Mouse (Mus musculus): Measurements from ENCODE around the gene Gm49358.

Gene Gm49358

DNA sequence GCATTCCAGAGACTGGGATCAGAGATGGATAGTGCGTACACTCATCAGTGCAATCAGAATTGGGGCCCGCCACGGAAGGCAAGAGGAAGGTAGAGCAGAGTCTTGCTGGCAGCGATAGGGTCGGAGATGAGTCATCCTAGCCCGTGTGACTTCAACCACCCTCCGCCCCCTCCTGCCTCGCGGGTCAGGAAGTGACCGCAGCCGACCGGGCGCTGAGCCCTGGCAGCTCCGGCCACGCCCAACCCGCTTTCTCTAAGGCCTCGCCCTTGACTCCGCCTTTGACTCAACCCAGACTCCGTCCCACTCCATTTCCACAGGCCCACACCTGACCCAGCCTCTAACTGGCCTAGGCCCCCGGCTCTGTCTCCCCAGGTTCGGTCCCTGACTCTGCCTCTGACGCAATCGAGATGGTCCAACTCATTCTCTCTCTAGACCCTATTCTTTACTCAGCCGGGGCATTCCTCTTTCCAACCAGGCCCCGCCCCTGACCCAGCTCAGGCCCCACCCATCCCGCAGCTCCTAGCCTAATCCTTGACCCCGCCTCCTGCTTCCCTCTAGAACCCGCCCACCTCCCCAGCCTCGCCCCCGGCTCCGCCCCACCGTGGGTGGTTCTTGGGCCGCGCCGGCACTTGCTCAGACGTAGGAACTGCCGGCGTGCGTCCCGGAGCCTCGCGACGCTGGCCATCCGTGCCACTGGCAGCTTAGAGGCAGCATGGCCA is 14.8 kb downstream of the Gm49358 start, which contains the start of gene Nt5dc3:
TSS of gene Nt5dc3 (plus strand) at position 608 of the 719 bp plus-strand sequence.
- peak; percentile 97 to 98 for DNase-seq

DNA sequence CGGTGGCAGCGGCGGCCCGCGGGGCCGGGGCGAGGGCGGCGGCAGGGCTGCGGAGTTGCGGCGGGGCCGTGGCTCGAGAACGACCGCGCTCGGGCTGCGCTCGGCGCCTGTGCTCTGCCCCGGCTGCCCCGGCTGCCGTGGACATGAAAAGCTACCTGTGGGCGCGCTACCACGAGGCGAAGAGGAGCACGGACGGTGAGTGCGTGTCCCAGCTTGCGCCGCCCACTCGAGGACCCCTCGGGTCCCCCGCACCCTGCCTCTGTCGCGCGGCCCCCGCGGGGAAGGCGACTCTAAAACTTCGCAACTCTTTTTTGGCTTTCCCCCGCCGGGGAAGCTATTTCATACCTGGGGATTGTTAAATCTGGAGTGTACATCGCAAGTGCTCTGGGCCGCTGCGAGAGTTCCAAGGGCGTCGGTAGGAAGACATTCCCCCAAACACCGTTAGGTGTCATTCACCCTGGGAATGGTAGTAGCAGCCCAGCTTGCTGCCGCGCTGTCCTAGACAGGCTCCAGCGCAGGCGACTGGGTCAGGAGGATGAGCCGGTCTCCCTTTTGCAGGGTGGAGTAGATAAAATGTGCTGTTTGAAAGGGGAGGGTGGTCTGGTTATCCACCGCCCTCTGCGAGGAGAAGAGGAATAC is 15.5 kb downstream of the Gm49358 start:
- DNase-seq, result peak; percentile 59 to 60

DNA sequence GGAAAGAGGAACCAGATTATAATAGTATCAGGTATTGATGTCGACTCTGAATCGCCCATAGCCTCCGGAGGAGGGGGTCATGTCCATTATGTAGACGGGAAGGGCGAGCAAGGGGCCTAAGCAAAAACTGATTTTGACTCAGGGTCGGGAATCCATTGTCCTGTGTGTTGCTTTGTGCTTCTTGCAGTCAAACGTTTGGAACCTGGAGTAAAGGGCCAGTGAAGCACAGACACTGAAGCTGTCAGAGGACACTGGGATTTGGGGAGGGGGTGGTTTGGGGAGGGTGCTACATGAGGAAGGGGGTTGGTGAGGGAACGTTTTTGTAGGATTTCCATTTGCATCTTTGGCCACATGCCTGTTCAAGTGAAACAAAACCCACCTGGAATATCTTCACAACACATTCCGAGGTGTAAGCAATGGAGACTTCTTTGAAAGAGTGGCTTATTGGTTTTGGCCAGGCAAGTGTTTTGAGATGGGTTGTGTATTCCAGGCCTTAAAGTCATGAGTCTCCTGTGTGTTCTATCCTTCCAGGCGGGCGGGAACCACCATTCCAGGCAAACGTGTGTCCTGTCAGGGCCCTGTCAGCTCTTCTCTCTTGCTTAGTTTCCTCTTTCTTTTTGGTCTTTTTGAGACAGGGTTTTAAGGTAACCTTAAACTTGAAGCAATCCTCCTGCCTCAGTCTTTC is 16.2 kb downstream of the Gm49358 start:
- no peak for DNase-seq

DNA sequence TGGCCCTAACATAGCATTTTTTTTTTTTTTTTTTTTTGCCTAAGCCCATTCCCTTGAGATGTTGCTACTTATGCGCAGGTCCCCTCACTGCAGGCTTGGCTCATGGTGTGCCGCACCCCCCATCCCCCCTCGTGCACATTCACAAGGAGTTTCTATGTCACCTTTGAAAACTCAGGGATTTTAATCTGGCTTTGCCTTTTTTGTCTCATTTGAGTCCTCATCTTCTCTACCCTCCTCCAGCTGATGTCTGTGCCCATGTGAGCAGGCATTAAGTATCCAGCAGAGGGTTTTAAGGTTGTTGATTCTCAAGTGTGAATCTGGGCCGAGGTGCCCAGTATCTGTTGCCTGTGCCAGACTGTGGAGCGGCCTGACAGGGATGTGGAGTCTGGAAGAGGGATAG is 17.9 kb downstream of the Gm49358 start:
- no peak for DNase-seq

DNA sequence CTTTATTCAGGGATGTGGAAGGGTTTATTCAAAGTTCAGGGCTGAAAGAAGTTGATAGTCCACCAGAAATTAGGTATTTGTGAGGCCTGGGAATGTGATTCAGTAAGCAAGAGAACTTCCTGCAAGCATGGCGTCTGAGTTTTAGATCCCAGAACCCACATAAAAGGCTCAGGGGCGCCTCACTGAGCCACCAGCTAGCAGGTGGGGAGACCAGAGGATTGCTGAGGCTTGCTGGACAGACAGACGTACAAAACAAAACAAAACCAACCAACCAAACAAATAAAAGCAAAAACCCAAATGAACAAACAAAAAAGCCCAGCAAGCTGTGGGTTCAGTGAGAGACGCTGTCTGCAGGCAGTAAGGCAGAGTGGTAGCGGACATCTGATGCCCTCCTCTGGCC is 18.9 kb downstream of the Gm49358 start:
- no peak for DNase-seq

DNA sequence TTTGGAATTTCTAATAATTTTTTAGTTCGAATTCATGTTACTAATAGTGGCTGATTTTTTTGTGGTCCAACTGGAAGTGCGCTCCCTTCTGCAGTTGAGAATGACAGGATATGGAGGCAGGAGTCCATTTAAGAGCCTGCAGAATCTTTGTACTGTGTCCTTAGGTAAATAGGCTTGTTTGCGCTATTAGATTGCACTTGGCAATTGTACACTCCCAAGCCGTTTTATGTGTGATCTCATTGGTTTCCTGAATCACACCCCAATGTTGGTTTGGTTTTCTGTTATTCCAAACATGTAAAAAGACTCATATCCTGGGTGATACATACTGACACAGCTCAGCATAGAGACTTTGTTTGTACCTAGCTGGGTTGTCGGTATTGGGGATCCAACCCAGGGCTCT is 19.8 kb downstream of the Gm49358 start:
- no peak for DNase-seq

DNA sequence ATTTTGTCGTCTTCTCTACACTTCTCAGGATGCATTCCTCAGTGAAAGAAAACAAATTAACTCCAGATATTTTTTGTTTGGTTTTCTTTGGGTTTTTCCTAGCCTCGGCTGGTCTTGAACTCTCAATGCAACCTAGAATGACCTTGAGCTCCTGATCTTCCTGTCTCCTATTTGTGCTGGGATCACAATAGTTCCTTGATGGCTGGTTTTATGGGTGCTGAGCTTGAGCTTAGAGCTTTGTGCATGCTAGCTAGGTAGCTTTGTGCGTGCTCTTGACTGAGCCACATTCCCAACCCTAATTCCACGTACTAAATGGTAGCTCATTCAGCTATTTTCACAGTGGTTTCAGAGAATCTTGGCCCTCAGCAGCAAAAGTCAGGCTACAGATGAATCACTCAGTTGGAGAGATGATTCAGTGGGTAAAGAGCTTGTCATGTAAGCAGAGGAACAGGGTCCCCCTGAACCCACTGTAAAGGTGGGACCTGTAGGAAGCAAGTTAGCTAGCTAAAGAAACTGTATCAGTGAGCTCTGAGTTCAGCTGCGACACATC is 20.4 kb downstream of the Gm49358 start:
- no peak for DNase-seq

DNA sequence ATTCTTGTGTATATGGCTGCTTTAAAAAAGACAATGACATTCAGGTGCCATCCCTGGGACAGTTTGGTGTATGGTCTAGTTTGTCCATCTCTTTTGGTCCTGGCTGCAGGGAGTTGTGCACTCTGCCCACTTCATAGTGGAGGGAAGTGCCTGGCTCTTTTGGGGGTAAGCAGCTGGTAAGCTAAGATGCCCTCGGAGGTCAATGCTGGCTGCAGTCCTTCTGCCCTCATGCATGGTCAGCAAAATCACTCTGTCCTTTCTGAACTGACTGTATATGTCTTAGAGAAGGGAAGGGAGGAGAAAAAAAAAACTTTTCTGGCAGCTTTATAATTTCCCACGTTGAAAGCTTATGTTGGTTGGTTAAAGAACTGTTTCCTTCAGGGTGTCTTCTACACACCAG is 21.6 kb downstream of the Gm49358 start:
- DNase-seq, result no peak

DNA sequence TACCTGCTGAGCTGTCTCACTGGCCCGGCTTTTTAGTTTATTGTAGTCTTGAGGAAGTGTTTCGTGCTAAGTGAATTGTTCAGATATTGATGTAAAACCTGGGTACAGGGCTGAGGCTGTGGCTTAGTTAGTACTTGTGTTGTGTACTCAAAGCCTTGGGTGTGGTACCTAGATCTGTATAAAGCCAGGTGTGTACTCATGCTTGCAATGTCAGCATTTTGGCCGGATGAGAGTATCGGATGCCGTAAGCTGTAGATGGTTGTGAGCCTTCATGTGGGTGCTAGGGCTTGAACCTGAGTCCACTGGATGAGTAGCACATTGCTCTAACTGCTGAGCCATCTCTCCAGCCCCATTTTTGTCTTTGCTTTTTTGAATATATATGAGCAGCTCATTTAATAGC is 22.3 kb downstream of the Gm49358 start:
- no peak for DNase-seq

DNA sequence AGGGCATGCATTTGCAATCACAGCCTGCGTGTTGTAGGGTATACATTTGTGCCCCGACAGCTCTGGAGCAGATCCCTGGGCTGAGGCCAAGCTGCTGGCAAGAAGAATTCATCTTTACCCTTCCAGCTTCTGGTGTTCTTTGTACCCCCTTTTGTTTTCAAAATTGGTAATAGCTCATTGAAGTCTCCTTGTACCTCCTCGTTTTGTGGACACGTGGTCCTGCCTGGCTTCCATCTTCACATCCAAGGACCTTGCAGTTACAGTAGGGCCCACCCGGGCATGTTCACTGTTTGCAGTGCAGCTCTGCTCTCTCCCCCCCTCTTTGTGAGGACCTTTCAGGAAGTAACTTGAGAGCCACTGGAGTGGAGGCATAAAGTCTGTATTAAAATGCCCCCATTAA is 24.4 kb downstream of the Gm49358 start:
- DNase-seq, result no peak

DNA sequence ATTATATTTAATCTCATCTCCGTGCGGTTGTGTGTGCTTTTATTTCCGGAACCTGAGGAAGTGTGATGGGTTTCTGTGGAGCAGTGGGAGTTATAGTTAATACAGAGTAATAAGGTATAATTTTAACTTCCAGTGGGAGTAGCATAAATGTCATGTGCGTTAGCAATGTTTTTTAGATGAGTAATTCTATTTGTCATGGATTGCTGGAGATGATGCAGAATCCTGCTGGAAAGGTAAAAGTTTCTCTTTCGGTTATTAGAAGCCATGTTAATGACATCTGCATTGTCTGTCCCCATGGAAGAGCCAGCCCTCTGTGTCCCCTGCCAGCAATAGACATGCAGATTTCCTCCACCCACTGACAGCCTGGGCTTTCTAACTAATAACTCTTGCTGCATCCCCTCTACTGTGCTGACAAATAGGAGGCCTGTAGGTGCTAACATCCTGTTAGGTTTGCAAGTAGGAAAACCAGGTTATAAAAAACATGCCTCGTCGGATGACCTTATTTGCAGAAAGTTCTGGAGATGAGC is 25.4 kb downstream of the Gm49358 start:
- DNase-seq, result no peak

DNA sequence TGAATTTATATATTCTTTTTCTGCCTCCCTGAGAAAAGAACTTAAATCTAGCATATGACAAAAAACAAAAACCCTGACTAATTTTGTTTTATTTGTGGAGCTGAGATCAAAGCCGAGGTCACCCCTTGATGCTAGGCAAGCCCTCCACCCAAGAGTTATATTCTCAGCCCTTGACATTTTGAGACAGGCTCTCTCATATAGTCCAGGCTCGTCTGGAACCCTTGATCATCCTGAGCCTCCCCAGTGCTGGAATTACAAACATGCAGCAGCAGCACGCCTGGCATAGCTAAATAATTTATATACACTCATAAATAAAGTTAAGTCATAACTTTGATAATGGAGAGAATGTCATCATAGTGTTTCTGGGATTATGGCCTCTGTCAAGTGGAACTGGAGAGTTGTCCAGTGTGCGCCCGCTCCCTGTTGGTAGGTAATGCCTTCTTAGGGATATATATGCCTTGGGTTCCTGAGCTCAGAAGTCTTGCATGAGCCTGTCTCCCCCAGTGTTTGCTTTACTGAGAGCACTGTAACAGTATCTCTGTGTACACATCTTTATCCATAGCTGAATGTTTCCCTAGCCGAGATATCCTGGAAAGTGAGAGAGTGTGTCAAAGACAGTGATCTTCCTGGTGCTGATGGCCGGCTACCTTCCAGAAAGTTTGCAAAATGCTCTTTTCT is 27.9 kb downstream of the Gm49358 start:
- DNase-seq, result no peak

DNA sequence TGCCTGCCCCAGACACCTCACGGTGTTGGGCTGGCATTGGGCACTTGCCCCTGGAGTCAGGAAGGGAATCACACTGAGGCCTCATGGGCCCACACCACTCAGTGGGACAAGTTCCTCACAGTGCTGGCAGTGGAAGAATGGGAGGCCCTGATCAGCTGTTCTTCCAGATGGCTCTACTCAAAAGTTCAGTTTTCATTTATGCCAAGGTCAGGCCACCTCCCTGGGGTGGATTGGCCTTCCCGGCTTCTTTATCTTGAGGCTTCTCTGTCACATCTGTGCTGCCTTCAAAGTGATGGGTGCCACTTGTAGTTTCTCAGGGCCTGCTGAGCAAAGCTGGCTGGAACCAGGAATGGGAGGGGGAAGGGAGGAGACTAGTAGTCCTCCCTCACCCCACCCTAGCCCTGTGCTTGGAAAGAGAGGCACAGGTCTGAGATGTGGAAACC is 29.8 kb downstream of the Gm49358 start:
- no peak for DNase-seq

DNA sequence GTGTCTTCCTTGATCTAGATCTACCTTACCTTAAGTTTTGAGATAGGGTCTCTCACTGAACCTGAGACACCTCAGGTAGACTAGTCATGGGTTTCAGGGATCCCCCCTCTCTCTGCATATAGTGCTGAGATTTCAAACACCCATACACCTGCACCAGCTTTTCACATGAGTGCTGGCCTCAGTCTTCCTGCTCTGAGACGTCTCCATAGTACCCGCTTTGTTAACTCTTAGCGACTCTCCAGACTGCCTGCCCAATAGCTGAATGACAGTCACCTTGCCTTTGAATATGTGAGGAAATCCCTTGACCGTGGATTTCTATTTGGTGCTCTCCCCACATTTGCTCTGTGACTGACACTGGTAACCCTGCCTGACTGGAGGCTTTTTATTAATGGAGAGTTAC is 30.4 kb downstream of the Gm49358 start:
- no peak for DNase-seq

DNA sequence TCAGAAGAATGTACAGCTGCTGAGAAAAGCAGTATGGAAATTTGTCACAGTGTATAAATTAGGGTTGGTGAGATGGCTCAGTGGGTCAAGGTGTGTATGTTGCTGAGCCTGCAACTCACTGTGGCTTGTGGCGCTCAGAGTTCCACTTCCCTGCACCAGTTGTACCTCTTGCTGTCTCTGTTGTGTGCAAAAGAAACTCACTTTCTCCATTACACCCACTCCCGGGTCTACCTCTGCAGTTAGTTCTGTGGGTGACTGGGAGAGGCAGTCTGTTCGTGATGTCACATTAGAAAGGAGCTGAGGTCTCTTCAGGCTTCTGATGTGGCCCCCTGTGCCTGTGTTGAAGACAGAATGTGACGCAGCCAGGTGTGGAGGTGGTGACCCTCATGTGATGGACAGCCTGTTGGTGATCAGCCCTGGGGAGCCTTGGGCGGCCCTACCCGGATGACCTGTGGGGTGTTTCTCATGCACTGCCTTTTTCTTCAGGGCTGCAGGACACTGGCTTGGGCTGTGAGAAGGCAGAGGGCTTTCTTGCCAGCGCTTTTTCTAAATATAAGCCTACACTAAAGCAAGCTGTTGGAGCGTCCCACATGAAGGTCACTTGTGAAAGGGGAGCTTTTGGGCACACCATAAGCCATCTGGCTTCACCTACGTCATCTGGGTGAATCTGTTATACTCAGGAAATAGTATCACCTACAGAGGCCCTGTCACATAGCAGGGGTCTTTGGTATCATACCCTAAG is 31.2 kb downstream of the Gm49358 start:
- DNase-seq, result peak; percentile 32 to 34

DNA sequence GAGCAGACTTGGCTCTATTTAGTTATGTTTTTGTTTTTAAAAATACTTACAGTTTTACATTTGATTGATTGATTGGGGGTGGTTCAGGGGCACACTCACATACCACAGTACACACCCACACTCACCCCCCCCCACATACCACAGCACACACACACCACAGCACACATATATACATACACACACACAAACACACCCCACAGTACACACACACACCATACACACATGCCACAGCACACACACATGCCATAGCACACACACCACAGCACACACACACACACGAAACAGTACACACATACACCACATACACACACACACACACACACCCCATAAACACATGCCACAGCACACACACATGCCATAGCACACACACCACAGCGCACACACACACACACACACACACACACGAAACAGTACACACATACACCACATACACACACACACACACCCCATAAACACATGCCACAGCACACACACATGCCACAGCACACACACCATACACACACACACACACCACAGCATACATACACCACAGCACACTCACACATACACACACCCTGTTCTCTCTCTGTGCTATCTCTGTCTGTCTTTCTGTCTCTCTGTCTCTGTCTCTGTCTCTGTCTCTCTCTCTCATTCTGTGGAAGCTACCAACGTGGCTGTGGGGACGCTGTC is 32.4 kb downstream of the Gm49358 start:
- no peak for DNase-seq

DNA sequence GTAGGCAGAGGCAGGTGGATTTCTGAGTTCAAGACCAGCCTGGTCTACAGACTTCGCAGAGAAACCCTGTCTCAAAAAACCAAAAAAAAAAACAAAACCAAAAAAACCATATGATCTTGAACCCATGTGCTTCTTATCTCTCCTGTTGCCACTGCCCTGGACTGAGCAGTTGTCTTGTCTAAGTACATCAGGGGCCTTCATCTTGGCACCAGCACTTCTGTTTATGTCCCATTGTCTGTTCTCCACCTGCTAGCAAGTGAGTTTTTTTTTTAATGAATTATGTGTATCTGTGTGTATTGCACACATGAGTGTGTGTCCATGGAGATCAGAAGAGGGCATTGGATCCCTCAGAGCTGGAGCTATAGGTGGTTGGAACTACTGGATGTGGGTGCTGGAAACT is 43.6 kb downstream of the Gm49358 start:
- DNase-seq, result no peak

DNA sequence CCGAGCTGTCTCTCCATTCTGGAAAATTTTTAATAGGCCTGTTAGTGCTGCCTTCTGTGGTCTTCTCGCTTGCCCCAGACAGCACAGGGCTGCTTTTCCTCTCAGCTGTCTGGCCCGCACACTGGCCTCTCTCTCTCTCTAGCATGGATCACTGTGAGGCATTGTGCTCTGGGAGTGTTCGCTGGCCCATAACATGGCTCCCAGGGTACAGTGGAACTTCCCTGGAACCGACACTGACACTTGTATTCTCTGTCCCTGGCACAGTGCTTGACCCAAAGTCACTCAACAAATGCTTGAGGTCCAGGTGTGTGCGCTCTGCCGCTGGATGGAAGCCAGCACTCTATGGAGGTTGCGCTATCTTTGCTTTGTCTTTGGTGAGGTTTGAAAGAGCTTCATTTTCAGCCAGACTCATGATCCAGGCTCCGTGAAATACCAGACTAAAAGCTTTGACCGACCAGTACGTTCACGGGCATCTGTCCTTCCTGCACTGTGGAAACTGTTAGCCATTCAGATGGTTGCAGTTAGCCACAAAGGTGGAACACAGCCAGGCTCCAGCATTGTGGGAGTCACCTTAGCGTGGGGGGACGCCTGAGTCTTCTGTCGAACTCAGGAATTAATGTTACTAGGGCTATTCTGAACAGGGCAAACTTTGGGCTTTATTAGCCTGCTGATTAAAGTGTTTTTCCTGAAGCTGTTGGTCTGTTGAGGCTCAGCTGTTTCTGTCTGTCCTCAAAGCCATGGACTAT is 44.4 kb downstream of the Gm49358 start:
- no peak for DNase-seq

DNA sequence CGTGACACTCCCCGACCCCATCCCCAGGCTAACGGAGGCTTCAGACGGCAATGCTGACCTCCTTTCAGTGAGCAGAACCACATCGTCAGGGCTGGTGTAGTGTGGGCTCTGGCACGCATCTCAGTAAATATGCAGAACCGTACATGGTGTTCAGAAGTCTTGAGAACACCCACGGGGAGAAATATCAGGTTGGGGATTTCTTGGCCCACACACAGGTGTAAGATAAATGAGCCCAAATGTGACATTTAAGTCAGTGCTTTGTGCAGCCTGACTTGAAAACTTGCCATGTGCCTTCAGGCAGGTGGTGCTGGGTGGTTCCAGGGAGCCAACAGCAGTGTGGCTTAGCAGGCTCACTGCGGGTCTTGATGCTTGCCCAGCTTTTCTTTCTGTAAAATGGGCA is 46.2 kb downstream of the Gm49358 start:
- peak; percentile 23 to 45 for DNase-seq

DNA sequence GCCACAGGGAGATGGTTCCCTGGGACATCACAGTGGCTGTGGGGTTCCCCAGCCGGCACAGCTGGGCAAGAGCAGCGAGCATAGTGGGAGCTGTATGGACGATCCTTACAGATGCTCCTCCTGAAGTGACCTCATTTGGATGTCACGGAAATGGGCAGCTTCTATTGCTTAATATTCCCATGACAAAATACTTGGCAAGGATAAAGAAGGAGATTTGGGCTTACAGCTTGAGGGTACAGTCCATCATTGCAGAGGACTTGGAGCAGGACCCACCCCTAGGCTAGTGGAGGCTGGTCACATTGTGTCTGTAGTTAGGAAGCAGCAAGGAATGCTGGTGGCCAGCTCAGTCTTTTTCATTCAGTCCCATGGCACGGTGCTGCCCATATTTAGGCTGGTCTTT is 46.8 kb downstream of the Gm49358 start:
- no peak for DNase-seq

Data from cerebellum, postnatal 25 days (tissue).